Mouse (Mus musculus) monocyte, adult 2 months (primary cell): ENCODE results near the gene Cmtm8.

Experiments
- DNase-seq, 2 experiments: peaks; one replicate each; pipeline ENCODE4 v3.0.0; 2022; ENCODE audit warnings: low spot score in 2 of 2, low read depth in 1 of 2

The Cmtm8 gene

DNA sequence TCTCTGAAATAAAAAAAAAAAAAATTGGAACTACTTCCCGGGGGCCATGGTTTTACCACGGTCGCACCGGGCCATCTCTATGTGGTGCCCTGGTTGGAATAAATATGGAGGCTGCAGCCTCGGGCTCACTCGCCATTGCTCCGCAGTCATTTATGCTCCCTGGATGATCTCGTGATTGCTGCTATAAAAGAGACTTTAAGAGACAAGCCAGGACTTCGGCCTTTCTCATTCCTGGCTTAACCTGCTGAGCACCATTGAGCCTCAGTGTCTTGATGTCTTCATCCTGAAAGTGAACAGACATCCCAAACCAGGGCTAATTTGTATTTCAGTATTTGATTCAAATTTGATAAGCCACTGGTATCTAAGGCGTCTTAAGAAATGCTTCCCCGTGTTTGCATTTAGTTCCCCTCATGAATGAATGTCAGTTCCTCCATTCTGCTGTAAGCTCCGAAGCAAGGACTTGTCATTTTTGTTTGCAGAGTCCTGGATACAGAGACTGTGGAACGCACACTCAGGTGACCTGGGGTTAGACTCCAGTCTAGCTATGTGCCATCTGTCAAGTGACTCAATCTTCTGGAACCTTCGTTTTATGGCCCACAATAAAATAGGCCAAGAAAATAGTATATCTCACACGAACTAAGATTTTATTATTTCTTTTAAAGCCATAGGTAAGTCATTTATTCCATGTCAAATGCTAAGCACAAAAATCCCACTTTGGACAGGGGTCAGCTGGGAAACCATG is 22.2 kb downstream of the Cmtm8 start:
- DNase-seq: no peak

GRCm38 (mm10) chr9:114818918-114819317 is 25.0 kb downstream of the Cmtm8 start:
- no peak for DNase-seq

DNA sequence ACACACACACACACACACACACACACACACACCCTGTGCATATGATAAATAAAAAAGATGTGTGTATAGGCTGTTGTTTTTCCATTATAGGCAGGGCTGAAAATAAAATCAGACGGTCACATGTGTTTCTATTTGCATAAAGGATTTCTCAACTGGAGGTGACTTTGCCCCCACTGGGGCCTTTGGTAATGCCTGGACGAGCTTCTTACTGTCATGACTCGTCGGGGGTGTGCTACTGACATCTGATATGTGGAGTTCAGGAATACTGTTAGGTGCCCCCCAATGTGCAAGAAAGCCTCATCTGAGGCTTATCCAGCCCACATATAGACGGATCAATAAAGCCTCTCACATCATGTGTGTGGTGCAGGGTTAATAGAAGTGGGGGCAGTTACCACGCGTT is 26.9 kb downstream of the Cmtm8 start:
- DNase-seq: no peak

DNA sequence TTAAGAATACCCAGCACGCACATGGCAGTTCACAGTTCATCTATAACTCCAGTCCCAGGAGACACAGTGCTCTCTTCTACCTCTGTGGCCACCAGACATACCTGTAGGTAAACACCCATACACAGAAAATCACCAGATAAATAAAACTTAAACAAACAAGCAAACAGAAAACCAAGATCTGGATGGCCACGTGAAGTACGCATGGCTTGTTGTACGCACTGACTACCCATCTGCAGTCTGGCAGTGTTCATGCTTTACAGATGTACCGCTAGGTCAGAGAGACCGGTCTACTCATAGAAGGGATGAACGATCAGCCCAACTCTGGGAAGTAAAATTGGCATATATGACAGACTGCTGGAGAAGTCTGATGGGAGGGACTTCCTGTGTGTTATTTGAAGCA is 27.8 kb downstream of the Cmtm8 start:
- no peak for DNase-seq

GRCm38 (mm10) chr9:114815315-114815714 is 28.6 kb downstream of the Cmtm8 start:
- peak; percentile 9 to 23 for DNase-seq

DNA sequence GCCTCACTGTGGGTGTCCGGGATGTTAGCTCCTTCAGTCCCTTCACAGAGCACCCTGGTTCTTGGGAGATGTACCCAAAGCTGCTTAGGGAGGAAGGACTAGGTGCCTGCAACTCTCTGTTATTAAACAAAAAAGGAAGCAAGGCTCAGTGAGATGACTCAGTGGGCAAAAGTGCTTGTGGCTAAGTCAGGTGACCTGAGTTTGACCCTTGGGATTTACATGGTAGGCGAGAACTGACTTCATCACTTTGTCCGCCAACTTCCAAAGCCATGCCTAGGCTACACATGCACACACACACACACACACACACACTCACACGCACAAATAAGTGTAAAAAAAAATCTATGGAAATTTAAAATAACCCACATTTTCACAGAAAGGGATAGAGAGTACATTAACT is 32.0 kb downstream of the Cmtm8 start:
- DNase-seq: peak in 1 of 2 experiments; percentile 6

DNA sequence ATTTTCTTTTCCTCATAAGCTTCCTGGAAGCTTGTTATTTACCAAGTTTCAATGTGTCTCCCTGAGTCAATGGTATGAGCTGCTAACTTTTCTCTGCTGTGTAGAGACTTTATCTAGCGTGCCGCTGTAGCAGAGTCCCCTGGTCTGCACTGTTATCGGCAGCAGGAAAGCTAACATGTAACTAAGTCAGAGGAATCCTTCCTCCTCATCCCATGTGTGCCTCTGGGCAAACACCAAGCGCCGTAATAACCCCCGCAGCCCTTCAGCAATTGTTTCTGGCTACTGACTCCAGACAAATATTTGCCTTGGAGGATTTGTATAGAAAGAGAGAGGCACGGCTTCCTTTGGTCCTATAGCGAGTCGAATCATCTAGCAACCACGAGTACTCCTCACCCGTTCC is 33.1 kb downstream of the Cmtm8 start:
- no peak for DNase-seq

GRCm38 (mm10) chr9:114808671-114809070 is 35.3 kb downstream of the Cmtm8 start:
- no peak for DNase-seq

- no peak for DNase-seq
Observed at GRCm38 (mm10) chr9:114807261-114807660, 36.7 kb downstream of the Cmtm8 start.

DNA sequence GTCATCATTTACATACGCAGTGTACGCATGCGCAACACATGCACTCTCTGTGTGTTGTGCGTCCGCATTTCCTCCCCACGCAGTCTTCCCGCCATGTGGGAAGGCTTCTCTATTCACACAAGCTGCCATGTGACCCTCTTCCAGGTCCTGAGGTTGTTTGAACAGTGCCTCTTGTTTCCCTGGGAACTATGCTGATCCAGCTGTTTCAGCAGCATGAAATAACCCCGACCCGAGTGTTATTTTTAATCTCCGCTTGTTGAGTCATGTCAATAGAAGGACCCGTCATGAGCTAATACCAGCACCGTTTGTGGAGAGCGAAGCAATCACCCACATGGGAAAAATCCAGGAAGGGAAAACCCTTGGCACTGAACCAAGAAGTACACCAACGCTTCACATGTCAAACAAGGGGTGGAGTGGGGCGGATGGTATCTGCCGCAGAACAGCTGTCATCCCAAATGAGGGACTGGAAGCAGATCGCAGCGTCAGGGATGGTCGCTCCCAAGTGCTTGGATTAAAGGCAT is 38.7 kb downstream of the Cmtm8 start:
- DNase-seq: no peak

DNA sequence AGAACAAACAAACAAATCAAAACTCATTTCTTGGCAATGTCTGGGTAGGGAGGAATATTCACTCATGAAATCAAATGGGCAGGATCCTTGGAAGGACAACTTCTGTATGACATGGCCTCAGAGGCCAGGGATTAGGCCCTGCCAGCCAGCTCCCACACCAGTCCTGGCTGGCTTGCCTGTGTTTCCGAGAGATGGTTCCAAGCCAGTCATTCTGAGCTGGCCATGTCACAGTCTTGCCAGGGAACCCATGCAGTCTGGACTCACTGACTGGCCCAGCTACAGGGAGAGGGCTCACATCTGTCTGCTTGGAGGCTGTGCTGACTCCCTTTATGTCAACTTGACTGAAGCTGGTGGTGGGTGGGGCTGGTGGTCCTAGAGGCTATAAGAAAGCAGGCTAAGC is 41.8 kb downstream of the Cmtm8 start:
- DNase-seq: no peak

- DNase-seq: no peak
Observed at GRCm38 (mm10) chr9:114801301-114801700, 42.7 kb downstream of the Cmtm8 start.

DNA sequence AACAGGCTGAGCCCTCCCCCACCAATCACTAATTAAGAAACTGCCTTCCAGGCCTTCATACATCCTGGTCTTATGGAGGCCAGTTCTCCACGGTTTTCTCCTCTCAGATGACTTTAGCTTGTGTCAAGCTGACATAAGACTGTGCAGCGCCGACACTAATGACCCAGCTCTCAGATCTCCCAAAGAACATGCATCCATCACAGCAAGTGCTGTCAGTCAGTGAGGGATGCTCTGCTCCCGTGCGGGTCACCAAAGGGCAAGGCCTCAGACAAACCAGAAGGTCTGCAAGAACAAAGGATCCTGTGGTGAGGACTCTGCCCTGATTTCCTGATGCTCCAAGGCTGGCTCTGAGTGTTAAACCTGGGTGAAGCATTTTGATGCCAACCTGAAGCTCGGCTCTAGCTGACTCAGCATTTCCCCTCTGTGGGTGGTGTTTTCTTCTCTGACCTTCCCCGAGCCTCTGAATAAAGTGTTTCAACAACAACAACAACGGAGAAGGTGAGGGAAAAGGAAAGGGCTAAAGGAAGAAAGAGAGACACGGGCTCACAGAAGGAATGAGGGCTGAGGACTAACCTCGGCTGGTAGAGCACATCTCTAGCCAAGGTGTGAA is 44.4 kb downstream of the Cmtm8 start:
- DNase-seq: no peak

DNA sequence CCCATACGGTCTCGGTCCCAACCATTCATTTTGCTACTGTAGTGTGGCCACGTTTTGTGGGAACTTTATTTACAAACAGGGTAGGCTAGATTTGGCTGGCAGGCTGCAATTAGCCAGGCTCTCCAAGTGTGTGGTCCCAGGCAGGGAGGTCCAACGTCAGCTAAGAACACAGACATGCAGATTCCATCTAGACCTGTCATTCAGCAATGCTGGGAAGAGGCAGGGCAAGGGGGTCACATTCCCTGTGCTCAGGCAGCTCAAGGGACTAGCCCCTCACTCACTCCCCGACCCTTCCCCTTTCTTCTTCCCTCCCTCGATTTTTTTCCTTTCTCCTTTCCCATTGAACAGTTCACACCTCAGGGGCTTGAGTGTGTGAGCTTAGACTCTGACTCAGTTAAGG is 45.1 kb downstream of the Cmtm8 start:
- DNase-seq: no peak

- DNase-seq: peak; percentile 48 to 60
Observed at GRCm38 (mm10) chr9:114797329-114798004, 46.5 kb downstream of the Cmtm8 start.

GRCm38 (mm10) chr9:114796473-114797050 is 47.4 kb downstream of the Cmtm8 start:
- no peak for DNase-seq

GRCm38 (mm10) chr9:114794491-114794890 is 49.5 kb downstream of the Cmtm8 start:
- DNase-seq: no peak

- DNase-seq: no peak
Observed at GRCm38 (mm10) chr9:114793764-114794295, 50.1 kb downstream of the Cmtm8 start.

DNA sequence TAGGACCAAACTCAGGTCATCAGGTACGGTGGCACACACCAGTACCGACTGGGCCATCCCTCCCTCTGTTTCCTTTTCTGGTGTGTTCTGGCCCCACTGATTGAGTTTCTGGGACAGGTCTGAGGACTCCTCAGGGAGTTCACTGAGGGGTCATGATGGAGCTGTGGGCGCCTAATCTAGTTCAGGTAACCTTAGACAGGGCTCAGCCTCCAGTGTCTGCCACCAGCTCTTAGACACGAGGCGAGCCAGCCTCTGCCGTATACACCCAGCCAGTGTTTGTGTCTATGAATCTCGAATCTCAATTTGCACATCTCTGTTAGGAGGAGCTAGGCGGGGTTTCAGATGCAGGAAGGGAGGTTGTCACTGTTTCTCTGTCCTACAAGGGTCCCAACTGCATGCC is 54.0 kb downstream of the Cmtm8 start:
- no peak for DNase-seq

GRCm38 (mm10) chr9:114789557-114789956 is 54.4 kb downstream of the Cmtm8 start:
- DNase-seq: no peak

- no peak for DNase-seq
Observed at GRCm38 (mm10) chr9:114788697-114789096, 55.3 kb downstream of the Cmtm8 start.
